Mouse (Mus musculus) mouse embryonic stem cell (cell line): ENCODE measurements around the gene Col4a2.

ENCODE experiments used
- in situ Hi-C, 2 experiments: fragments of 300-500 bp; cut with MboI; formaldehyde crosslinking; loops; 1 replicate in 1 of 2; 3 replicates in 1 of 2; pipeline ENCODE4 v1.14.3; 2019 to 2020; ENCODE audit warnings: low sequenced_read_pairs in 2 of 2, low pct_unique_long_range_greater_than_20kb in 1 of 2, mixed read lengths in 1 of 2; ENCODE audit not compliant: unreplicated experiment in 1 of 2

Col4a2 gene

DNA sequence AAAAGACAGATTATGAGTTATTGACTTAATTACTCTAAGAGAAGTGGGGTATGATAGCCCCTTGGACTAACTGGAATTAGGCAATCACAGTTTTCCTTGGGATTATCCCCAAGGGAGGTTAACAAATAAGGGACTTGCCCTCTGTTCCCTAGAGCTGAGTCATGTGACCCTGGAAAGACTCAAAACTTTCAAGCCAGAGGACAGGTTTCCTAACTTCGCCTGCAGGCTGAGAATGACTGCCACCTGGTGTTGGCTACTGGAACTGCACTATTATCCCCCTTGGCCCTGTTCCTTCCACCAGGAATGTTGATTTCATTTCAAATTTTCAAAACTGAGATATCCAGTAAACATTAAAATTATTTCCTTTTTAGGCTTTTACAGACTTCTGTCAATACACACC is 80.1 kb downstream of the Col4a2 start:
- in situ Hi-C loops = loop anchor here (5.0 to 25.0 kb wide), 3 partner anchors 135 to 980 kb away; no protein-coding TSS in a partner anchor

DNA sequence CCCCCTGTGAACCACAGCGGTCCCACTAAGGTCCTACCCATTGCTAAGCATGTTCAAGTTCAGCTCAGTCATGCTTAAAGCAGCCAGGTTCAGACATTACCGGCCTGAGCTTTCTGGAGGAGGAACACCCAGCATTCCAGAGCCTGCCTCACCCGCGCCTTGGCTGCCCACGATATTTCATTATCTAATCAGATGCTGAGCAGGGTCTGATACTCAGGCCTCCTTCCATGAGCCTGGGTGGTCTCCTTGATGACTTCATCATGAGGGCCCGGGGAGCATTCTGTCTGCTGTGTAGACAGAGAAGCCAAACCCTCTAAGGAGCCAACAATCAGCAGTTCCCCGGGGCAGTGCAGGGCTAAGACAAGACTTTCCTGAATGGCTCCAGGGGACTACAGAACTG is 80.6 kb downstream of the Col4a2 start:
- in situ Hi-C loops = loop anchor here (5.0 to 25.0 kb wide), 3 partner anchors 136 to 981 kb away; no protein-coding TSS in a partner anchor

- in situ Hi-C loops = loop anchor here (5.0 to 25.0 kb wide), 3 partner anchors 136 to 981 kb away; no protein-coding TSS in a partner anchor
Measured at GRCm38 (mm10) chr8:11393607-11394006, 81.0 kb downstream of the Col4a2 start.

DNA sequence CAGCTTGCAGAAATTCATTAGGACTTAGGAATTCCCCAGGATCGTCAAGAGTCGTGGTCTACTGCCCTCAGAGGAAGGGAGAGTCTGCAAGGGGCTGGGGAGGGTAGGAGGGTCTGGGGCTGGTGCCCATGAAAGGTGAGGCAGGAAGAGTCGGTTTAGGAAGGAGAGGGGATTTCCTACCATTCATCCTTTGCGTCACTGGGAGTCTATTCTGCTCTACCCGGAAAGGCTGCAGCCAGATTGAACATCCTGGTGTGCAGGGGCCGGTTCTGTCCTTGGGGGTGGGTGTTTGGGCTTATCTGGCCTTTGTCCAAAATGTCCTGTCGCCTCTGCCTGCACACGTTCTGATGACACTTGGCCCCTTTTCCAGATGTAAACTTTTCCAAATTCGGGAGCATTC is 82.2 kb downstream of the Col4a2 start:
- in situ Hi-C loops = loop anchor here (5.0 to 25.0 kb wide), 3 partner anchors 137 to 982 kb away; no protein-coding TSS in a partner anchor

- in situ Hi-C loops = loop anchor here (10.0 to 25.0 kb wide), 2 partner anchors 141 to 983 kb away; no protein-coding TSS in a partner anchor
Measured at GRCm38 (mm10) chr8:11395601-11396000, 83.0 kb downstream of the Col4a2 start.

- in situ Hi-C loops = loop anchor here (10.0 to 25.0 kb wide), 2 partner anchors 141 to 984 kb away; no protein-coding TSS in a partner anchor
Measured at GRCm38 (mm10) chr8:11396111-11396510, 83.5 kb downstream of the Col4a2 start.

DNA sequence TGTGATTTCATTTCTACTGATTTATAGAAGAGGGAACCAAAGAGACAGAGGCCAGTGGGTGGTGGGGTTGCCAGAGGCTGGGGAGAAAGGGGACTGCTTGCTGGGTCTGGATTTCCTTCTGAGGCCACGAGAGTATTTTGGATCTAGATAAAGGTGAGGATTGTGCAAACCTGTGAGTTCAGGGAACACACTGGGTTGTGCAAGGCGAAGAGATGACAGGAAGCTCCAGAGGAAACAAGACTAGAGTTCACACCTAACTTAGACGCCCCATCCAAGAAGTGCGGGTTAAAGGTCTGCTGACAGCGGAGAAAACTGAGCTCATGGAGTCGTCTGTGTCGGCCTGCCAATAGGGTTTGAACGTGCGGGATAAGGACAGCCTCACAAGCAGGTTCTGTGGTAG is 84.5 kb downstream of the Col4a2 start:
- in situ Hi-C loops = loop anchor here (10.0 to 25.0 kb wide), 2 partner anchors 142 to 985 kb away; no protein-coding TSS in a partner anchor

- in situ Hi-C loops = loop anchor here (10.0 to 25.0 kb wide), 2 partner anchors 145 to 987 kb away; no protein-coding TSS in a partner anchor
Measured at GRCm38 (mm10) chr8:11399706-11400105, 87.1 kb downstream of the Col4a2 start.

GRCm38 (mm10) chr8:11400244-11400643 is 87.6 kb downstream of the Col4a2 start:
- in situ Hi-C loops = no loop called here

GRCm38 (mm10) chr8:11401183-11401582 is 88.6 kb downstream of the Col4a2 start:
- in situ Hi-C loops = no loop called here

DNA sequence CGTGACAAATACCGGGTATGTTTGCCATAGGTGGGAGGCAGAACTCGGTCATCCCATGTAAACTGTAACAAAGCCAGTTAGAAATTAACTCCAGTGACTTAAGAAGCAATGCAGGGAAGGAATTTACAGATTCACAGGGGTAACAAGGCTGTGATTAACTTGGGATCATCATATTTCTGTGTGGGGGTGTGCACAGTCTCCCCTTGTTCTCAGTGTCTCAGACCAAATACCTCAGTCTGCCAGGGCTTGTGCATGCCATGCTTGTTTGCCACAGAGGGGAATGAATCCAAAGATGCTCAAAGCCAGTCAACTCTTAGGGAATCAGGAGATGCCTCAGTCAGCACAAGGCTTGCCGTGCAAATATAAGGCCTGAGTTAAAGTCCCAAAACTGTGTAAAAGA is 89.6 kb downstream of the Col4a2 start:
- in situ Hi-C loops = no loop called here

DNA sequence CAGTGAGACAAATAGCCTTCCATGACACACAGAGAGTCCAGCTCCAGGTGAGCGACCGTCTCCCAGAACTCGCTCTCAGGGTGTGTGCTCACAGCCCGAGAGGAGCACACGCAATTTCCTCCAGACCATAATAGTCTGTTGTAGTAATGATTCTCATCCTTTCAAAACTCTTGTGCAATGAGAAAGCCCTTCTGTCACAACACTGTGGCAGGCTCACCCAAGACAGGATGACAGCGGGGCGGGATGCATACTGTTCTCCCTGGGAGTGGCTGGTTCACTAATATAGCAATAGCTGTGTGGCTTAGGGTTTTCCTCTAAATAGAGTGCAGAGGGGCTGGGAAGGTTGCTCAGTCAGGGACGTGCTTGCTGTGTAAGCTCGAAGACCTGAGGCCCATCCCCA is 91.2 kb downstream of the Col4a2 start:
- in situ Hi-C loops = no loop called here

DNA sequence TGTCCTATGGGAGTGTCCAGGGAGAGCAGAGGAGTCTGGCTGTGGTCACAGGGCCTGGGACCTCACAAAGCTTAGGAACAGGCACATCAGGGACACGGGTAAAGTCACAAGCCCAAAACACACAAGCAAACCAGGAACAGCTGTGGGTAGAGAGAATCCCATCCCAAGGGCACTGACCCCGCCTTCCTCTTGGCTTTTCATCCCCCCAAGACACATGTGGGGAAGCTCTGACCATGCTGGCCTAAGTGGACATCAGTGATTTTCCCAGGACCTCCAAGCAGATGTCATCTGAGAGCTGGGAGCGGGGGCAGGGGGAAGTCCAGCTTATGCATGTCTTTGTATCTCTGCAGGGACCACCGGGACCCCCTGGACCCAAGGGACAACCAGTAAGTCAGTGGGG is 92.0 kb downstream of the Col4a2 start:
- in situ Hi-C loops = no loop called here

GRCm38 (mm10) chr8:11405722-11406481 is 93.3 kb downstream of the Col4a2 start:
- in situ Hi-C loops = no loop called here

DNA sequence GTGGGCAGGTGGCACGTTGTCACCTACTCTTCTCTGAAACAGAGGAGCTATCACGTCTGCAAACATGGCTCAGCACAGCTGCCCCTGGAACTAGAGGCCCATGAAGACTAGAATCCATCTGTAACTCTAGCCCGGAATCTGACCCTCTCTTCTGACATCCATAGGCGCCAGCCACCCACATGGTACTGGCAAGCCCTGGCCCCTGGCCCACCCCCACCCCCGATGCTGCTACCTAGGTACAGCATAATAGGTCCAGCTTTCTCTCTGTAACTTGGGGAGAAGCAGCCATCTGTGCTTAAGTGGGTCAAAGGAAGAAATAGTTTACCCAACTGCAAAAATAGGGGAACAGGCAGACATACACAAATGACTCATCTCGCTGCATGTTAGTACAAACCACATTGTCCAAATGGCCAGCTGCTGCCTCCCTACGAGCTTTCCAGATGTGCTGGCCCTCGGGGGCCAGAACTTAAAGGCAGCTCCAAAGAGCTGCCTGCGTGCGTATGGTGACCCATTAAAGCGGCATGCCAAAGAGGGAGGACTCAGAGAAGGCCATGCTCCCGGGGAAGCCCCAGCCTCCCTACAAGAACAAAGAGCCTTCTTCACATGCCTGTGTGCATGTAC is 99.0 kb downstream of the Col4a2 start:
- in situ Hi-C loops = no loop called here

DNA sequence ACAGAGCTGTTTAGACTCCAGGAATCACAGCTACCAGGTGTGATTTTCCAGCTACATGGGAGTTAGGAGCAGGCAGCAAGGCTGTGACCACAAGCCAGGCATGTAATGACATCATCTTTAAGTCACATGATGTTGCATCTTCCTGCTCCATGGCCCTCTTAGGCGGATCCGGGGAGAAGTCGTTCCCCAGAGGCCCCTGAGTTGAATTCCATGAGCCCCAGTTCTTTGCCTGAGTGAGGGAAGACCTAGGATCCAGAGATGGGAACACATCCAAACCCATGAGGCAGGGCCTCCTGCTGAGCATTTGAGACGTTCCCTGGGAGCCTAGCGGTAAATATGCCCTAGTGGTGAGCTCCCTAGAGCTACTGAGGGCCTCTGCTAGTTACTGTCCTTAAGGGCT is 99.8 kb downstream of the Col4a2 start:
- in situ Hi-C loops = no loop called here

DNA sequence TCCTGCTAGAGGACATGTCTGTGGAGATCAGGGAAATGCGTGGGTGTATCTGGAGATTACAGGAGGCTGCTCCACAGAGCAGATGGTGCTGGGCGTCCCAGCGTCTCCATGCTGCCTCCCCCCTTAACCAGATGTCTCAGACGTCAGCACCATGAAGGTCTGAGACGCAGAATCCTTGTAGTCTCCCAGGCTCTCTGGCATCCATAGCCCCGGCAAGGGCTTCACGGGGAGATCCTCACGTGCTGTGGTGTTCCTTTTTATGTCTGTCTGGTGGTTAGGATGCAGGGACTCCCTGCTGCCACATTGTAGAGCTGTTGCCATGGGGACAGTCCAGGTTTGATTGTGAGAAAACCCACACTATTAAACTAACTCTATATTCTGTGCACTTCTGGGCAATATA is 101.7 kb downstream of the Col4a2 start:
- in situ Hi-C loops = no loop called here

GRCm38 (mm10) chr8:11415089-11415488 is 102.5 kb downstream of the Col4a2 start:
- in situ Hi-C loops = no loop called here

GRCm38 (mm10) chr8:11417762-11418161 is 105.2 kb downstream of the Col4a2 start:
- in situ Hi-C loops = no loop called here
